Mouse (Mus musculus): ENCODE measurements around the gene Ezr. TPM values are rescaled to one million over a fixed set of nuclear protein-coding genes. Genes with fewer than 3 reads are reported as not detected.

The Ezr gene
- polyA plus RNA-seq, 1 experiment from 2014 or later: 31.9 TPM

GRCm38 (mm10) chr17:6755873-6756272 is 26.7 kb downstream of the Ezr start:
- no peak overlapping the region for H3K9ac ChIP-seq (ENCODE audit: low read depth, low read length)
- no peak overlapping the region for H3K4me2 ChIP-seq (ENCODE audit: low read length)
- no peak for ATAC-seq
- 89% methylated on average over 8 of the region's 8 CpGs for WGBS
- H3K36me3 ChIP-seq (ENCODE audit: control insufficient read depth, insufficient read depth, low read length): no peaks in the 10 kb centered on the region
- no peak overlapping the region for H3K27ac ChIP-seq (ENCODE audit: low read length)
- no peaks in the 10 kb centered on the region for H3K9me3 ChIP-seq (replicated peaks; ENCODE audit: control insufficient read depth, low read length, poor library complexity, severe bottlenecking)
- H3K4me3 ChIP-seq (ENCODE audit: low read depth, low read length): no peak overlapping the region
- no peaks in the 10 kb centered on the region for H3K27me3 ChIP-seq (ENCODE audit: control insufficient read depth, insufficient read depth, low read depth, low read length)
- no peaks in the 10 kb centered on the region; the same call in 1 of the 2 replicates for H3K4me1 ChIP-seq (ENCODE audit: control insufficient read depth, insufficient read depth, low read length)

GRCm38 (mm10) chr17:6755176-6755575 is 27.4 kb downstream of the Ezr start:
- Histone ChIP-seq H3K36me3 (ENCODE audit: control insufficient read depth, insufficient read depth, low read length) (no peaks in the 10 kb centered on the region), H3K4me2 (ENCODE audit: low read length) (no peak overlapping the region), H3K9ac (ENCODE audit: low read depth, low read length) (no peak overlapping the region), H3K4me1 (ENCODE audit: control insufficient read depth, insufficient read depth, low read length) (no peaks in the 10 kb centered on the region; the same call in 1 of the 2 replicates), H3K27me3 (ENCODE audit: control insufficient read depth, insufficient read depth, low read depth, low read length) (no peaks in the 10 kb centered on the region), H3K9me3 (replicated peaks; ENCODE audit: control insufficient read depth, low read length, poor library complexity, severe bottlenecking) (no peaks in the 10 kb centered on the region), H3K27ac (ENCODE audit: low read length) (no peak overlapping the region), H3K4me3 (ENCODE audit: low read depth, low read length) (no peak overlapping the region)
- ATAC-seq: no peak
- WGBS: 92% methylated on average over 9 of the region's 9 CpGs

- H3K4me3 ChIP-seq (ENCODE audit: low read depth, low read length): no peak overlapping the region
- no peak overlapping the region for H3K4me2 ChIP-seq (ENCODE audit: low read length)
- no peaks in the 10 kb centered on the region for H3K9me3 ChIP-seq (replicated peaks; ENCODE audit: control insufficient read depth, low read length, poor library complexity, severe bottlenecking)
- peaks cover 5% of the 10 kb centered on the region; the same call in 1 of the 2 replicates for H3K4me1 ChIP-seq (ENCODE audit: control insufficient read depth, insufficient read depth, low read length)
- no peak overlapping the region for H3K9ac ChIP-seq (ENCODE audit: low read depth, low read length)
- peaks cover 3% of the 10 kb centered on the region for H3K27me3 ChIP-seq (ENCODE audit: control insufficient read depth, insufficient read depth, low read depth, low read length)
- no peak for ATAC-seq
- H3K27ac ChIP-seq (ENCODE audit: low read length): no peak overlapping the region
- WGBS: 47% methylated on average over 7 of the region's 7 CpGs
- H3K36me3 ChIP-seq (ENCODE audit: control insufficient read depth, insufficient read depth, low read length): no peaks in the 10 kb centered on the region
Observed at GRCm38 (mm10) chr17:6752375-6752774, 30.2 kb downstream of the Ezr start.

GRCm38 (mm10) chr17:6751221-6751859 is 31.2 kb downstream of the Ezr start:
- no peak for ATAC-seq
- Histone ChIP-seq H3K9ac (ENCODE audit: low read depth, low read length) (no peak overlapping the region), H3K27ac (ENCODE audit: low read length) (no peak overlapping the region), H3K27me3 (ENCODE audit: control insufficient read depth, insufficient read depth, low read depth, low read length) (peaks cover 3% of the 10 kb centered on the region), H3K36me3 (ENCODE audit: control insufficient read depth, insufficient read depth, low read length) (no peaks in the 10 kb centered on the region), H3K4me3 (ENCODE audit: low read depth, low read length) (no peak overlapping the region), H3K9me3 (replicated peaks; ENCODE audit: control insufficient read depth, low read length, poor library complexity, severe bottlenecking) (no peaks in the 10 kb centered on the region), H3K4me2 (ENCODE audit: low read length) (no peak overlapping the region), H3K4me1 (ENCODE audit: control insufficient read depth, insufficient read depth, low read length) (peaks cover 14% of the 10 kb centered on the region)
- whole genome bisulfite sequencing: 81% methylated on average over 11 of the region's 11 CpGs

- no peak overlapping the region for H3K9ac ChIP-seq (ENCODE audit: low read depth, low read length)
- H3K4me2 ChIP-seq (ENCODE audit: low read length): no peak overlapping the region
- H3K27ac ChIP-seq (ENCODE audit: low read length): no peak overlapping the region
- peaks cover 3% of the 10 kb centered on the region for H3K27me3 ChIP-seq (ENCODE audit: control insufficient read depth, insufficient read depth, low read depth, low read length)
- peaks cover 25% of the 10 kb centered on the region for H3K4me1 ChIP-seq (ENCODE audit: control insufficient read depth, insufficient read depth, low read length)
- H3K9me3 ChIP-seq (replicated peaks; ENCODE audit: control insufficient read depth, low read length, poor library complexity, severe bottlenecking): no peaks in the 10 kb centered on the region
- H3K36me3 ChIP-seq (ENCODE audit: control insufficient read depth, insufficient read depth, low read length): no peaks in the 10 kb centered on the region
- no peak overlapping the region for H3K4me3 ChIP-seq (ENCODE audit: low read depth, low read length)
- ATAC-seq: no peak
- WGBS: 84% methylated on average over 17 of the region's 17 CpGs
Observed at GRCm38 (mm10) chr17:6748779-6749464, 33.7 kb downstream of the Ezr start.

GRCm38 (mm10) chr17:6747478-6747877 is 35.1 kb downstream of the Ezr start:
- Histone ChIP-seq H3K4me1 (ENCODE audit: control insufficient read depth, insufficient read depth, low read length) (peaks cover 26% of the 10 kb centered on the region), H3K4me3 (ENCODE audit: low read depth, low read length) (no peak overlapping the region), H3K27me3 (ENCODE audit: control insufficient read depth, insufficient read depth, low read depth, low read length) (peaks cover 3% of the 10 kb centered on the region), H3K9ac (ENCODE audit: low read depth, low read length) (no peak overlapping the region), H3K9me3 (replicated peaks; ENCODE audit: control insufficient read depth, low read length, poor library complexity, severe bottlenecking) (no peaks in the 10 kb centered on the region), H3K4me2 (ENCODE audit: low read length) (no peak overlapping the region), H3K27ac (ENCODE audit: low read length) (no peak overlapping the region), H3K36me3 (ENCODE audit: control insufficient read depth, insufficient read depth, low read length) (no peaks in the 10 kb centered on the region)
- 20% methylated on average over 7 of the region's 7 CpGs for WGBS
- no peak for ATAC-seq

- H3K36me3 ChIP-seq (ENCODE audit: control insufficient read depth, insufficient read depth, low read length): no peaks in the 10 kb centered on the region
- H3K9me3 ChIP-seq (replicated peaks; ENCODE audit: control insufficient read depth, low read length, poor library complexity, severe bottlenecking): no peaks in the 10 kb centered on the region
- peaks cover 33% of the 10 kb centered on the region for H3K4me1 ChIP-seq (ENCODE audit: control insufficient read depth, insufficient read depth, low read length)
- 60% methylated on average over 9 of the region's 9 CpGs for WGBS
- peaks cover 3% of the 10 kb centered on the region for H3K27me3 ChIP-seq (ENCODE audit: control insufficient read depth, insufficient read depth, low read depth, low read length)
- H3K4me2 ChIP-seq (ENCODE audit: low read length): no peak overlapping the region
- H3K9ac ChIP-seq (ENCODE audit: low read depth, low read length): no peak overlapping the region
- H3K27ac ChIP-seq (ENCODE audit: low read length): peak overlapping the region; percentile 64
- ATAC-seq: no peak
- no peak overlapping the region for H3K4me3 ChIP-seq (ENCODE audit: low read depth, low read length)
Observed at GRCm38 (mm10) chr17:6746452-6747231, 35.9 kb downstream of the Ezr start.

- no peak overlapping the region for H3K4me3 ChIP-seq (ENCODE audit: low read depth, low read length)
- peaks cover 3% of the 10 kb centered on the region for H3K27me3 ChIP-seq (ENCODE audit: control insufficient read depth, insufficient read depth, low read depth, low read length)
- H3K9ac ChIP-seq (ENCODE audit: low read depth, low read length): no peak overlapping the region
- peaks cover 34% of the 10 kb centered on the region for H3K4me1 ChIP-seq (ENCODE audit: control insufficient read depth, insufficient read depth, low read length)
- H3K4me2 ChIP-seq (ENCODE audit: low read length): peak overlapping the region; percentile 24; the same call in 1 of the 2 replicates
- 8% methylated on average over 9 of the region's 9 CpGs for WGBS
- no peaks in the 10 kb centered on the region for H3K9me3 ChIP-seq (replicated peaks; ENCODE audit: control insufficient read depth, low read length, poor library complexity, severe bottlenecking)
- no peaks in the 10 kb centered on the region for H3K36me3 ChIP-seq (ENCODE audit: control insufficient read depth, insufficient read depth, low read length)
- peak; percentile 84 for ATAC-seq
- H3K27ac ChIP-seq (ENCODE audit: low read length): peak overlapping the region; percentile 72
Observed at GRCm38 (mm10) chr17:6745975-6746374, 36.6 kb downstream of the Ezr start.

GRCm38 (mm10) chr17:6745503-6745902 is 37.1 kb downstream of the Ezr start:
- Histone ChIP-seq H3K4me3 (ENCODE audit: low read depth, low read length) (no peak overlapping the region), H3K9me3 (replicated peaks; ENCODE audit: control insufficient read depth, low read length, poor library complexity, severe bottlenecking) (no peaks in the 10 kb centered on the region), H3K4me2 (ENCODE audit: low read length) (peak overlapping the region; percentile 24), H3K4me1 (ENCODE audit: control insufficient read depth, insufficient read depth, low read length) (peaks cover 34% of the 10 kb centered on the region), H3K36me3 (ENCODE audit: control insufficient read depth, insufficient read depth, low read length) (no peaks in the 10 kb centered on the region), H3K27me3 (ENCODE audit: control insufficient read depth, insufficient read depth, low read depth, low read length) (peaks cover 3% of the 10 kb centered on the region), H3K9ac (ENCODE audit: low read depth, low read length) (no peak overlapping the region), H3K27ac (ENCODE audit: low read length) (peak overlapping the region; percentile 72)
- 29% methylated on average over 5 of the region's 5 CpGs for WGBS
- no peak for ATAC-seq

Measured in midbrain, embryonic 16.5 days (tissue).